Mouse (Mus musculus): Measurements from ENCODE around the gene Zfand3. TPM values are rescaled to one million over a fixed set of nuclear protein-coding genes. Genes with fewer than 3 reads are reported as not detected.

The Zfand3 gene
- polyA plus RNA-seq, 1 experiment from 2014 or later: 40.2 TPM

DNA sequence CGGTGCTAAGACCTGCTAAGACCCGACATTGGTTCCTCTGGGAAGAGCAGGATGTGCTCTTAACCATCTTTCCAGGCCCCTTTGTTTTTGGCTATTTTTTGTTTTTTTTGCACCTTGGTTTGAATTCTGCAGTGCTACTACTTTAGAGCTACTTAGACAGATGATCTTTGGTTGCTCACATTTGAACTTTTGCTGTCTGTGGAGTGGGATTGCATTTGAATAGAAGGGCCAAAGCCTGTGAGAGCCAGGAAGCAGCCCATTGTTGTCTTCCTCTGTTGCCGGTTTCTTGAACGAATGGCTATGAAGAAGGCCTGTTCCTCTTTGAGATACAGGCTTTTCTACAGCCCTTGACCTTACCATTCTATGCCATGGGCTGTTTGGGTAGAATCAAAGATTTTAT is 29.5 kb downstream of the Zfand3 start:
- Histone ChIP-seq H3K27ac (ENCODE audit: low read length) (no peak overlapping the region), H3K9ac (ENCODE audit: low read depth, low read length) (no peak overlapping the region), H3K27me3 (replicated peaks; ENCODE audit: control insufficient read depth, insufficient read depth, low read length) (no peaks in the 10 kb centered on the region), H3K9me3 (ENCODE audit: control insufficient read depth, low read length) (no peaks in the 10 kb centered on the region), H3K4me3 (ENCODE audit: low read length) (no peak overlapping the region), H3K4me1 (ENCODE audit: control insufficient read depth, insufficient read depth, low read length) (peaks cover 10% of the 10 kb centered on the region), H3K36me3 (ENCODE audit: control insufficient read depth, insufficient read depth, low read length) (no peaks in the 10 kb centered on the region), H3K4me2 (ENCODE audit: low read depth, low read length) (no peak overlapping the region)
- ATAC-seq: no peak
- 67% methylated on average over 4 of the region's 4 CpGs for WGBS

DNA sequence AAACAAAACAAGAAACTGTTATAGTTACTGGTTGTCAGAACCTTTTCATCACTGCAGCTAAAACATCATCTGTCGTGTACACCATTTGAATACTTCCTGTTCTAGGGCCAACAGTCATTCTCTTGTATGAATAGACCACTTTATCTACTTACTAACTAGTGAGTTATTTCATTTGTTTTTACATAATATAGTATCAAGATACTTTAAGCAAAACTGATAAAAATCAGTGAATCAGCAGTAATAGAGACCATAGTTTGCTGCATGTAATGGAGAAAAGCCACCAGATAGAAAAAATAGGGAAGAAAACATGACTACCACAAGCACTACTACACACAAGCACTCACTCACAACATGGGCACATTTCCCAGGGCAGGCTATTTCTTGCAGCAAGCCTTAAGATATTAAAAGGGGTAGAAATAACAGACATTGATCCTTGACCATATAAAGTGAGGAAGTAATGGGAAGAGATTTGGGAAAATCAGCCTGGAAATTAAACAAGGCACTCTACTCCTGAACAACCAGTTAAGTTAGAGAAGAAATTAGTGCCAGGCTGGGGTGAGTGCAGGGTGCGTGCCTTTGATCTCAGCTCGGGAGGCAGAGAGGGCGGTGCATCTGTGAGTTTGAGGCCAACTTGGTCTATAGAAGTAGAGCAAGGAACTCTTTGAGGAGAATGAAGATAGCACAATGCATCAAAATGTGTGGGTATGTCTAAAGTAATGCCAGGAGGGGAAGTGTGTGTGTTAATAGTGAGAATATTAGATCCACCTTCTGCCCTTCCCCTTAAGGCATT is 30.9 kb downstream of the Zfand3 start:
- H3K4me2 ChIP-seq (ENCODE audit: low read depth, low read length): no peak overlapping the region
- no peak overlapping the region for H3K27ac ChIP-seq (ENCODE audit: low read length)
- H3K27me3 ChIP-seq (replicated peaks; ENCODE audit: control insufficient read depth, insufficient read depth, low read length): no peaks in the 10 kb centered on the region
- H3K9me3 ChIP-seq (ENCODE audit: control insufficient read depth, low read length): no peaks in the 10 kb centered on the region
- no peak overlapping the region for H3K9ac ChIP-seq (ENCODE audit: low read depth, low read length)
- H3K4me1 ChIP-seq (ENCODE audit: control insufficient read depth, insufficient read depth, low read length): peaks cover 5% of the 10 kb centered on the region
- H3K36me3 ChIP-seq (ENCODE audit: control insufficient read depth, insufficient read depth, low read length): no peaks in the 10 kb centered on the region
- no peak overlapping the region for H3K4me3 ChIP-seq (ENCODE audit: low read length)
- ATAC-seq: no peak
- 53% methylated on average over 4 of the region's 4 CpGs for WGBS

DNA sequence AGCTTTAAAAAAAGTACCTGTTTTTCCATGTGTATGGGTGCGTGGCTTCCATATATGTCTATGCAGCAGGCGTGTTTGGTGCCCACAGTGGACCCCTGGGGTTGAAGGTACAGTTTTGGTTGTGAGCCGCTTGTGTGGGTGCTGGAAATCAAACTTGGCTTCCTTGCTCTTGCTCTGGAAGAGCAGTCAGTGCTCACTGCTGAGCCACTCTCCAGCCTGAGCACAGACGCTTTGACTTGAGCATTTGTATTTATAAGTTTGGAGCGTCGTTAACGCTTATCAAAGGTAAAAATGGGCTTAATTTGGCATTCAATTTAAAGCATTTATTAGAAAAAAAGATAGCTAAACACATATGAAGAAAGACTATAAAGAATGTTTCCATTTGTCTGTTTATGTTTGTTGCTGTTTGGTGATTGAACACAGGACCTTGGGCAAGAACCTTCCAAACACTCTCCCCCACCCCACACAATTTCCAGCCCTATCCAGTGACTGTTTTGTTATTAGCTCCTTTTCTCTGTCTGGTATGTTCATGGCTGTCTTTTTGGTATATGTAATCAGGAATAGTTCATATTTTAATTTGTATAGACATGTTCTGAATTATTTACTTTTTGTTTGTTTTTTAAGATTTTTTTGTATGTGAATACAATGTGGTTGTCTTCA is 38.8 kb downstream of the Zfand3 start:
- ATAC-seq: no peak
- Histone ChIP-seq H3K27ac (ENCODE audit: low read length) (no peak overlapping the region), H3K27me3 (replicated peaks; ENCODE audit: control insufficient read depth, insufficient read depth, low read length) (no peaks in the 10 kb centered on the region), H3K4me2 (ENCODE audit: low read depth, low read length) (no peak overlapping the region), H3K4me3 (ENCODE audit: low read length) (no peak overlapping the region), H3K9ac (ENCODE audit: low read depth, low read length) (no peak overlapping the region), H3K36me3 (ENCODE audit: control insufficient read depth, insufficient read depth, low read length) (no peaks in the 10 kb centered on the region), H3K9me3 (ENCODE audit: control insufficient read depth, low read length) (no peaks in the 10 kb centered on the region), H3K4me1 (ENCODE audit: control insufficient read depth, insufficient read depth, low read length) (peaks cover 4% of the 10 kb centered on the region; the same call in 1 of the 2 replicates)
- 89% methylated on average over 7 of the region's 7 CpGs for WGBS

DNA sequence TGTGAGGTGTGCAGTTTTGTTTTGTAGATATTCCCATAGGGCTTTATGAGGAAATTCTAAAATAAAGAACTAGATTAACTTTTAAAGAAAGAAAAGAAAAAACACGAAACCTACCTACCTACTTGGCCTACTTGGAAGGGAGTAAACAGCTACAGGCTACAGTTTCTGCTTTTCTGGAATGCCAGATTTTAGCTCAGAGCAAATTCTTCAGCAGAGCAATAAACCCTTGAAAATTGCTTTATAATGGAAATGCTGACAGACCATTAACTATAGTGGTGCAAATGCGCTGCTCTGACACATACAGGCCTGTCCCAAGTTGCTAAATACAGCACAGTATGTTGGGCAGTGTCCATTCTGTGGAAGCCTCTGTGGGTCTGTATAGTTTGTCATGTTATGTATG is 40.6 kb downstream of the Zfand3 start:
- no peak overlapping the region for H3K4me2 ChIP-seq (ENCODE audit: low read depth, low read length)
- no peak for ATAC-seq
- no peak overlapping the region for H3K27ac ChIP-seq (ENCODE audit: low read length)
- no peaks in the 10 kb centered on the region for H3K9me3 ChIP-seq (ENCODE audit: control insufficient read depth, low read length)
- whole genome bisulfite sequencing: 63% methylated on average over 2 of the region's 2 CpGs
- H3K36me3 ChIP-seq (ENCODE audit: control insufficient read depth, insufficient read depth, low read length): no peaks in the 10 kb centered on the region
- H3K4me3 ChIP-seq (ENCODE audit: low read length): no peak overlapping the region
- H3K4me1 ChIP-seq (ENCODE audit: control insufficient read depth, insufficient read depth, low read length): peaks cover 13% of the 10 kb centered on the region
- no peak overlapping the region for H3K9ac ChIP-seq (ENCODE audit: low read depth, low read length)
- H3K27me3 ChIP-seq (replicated peaks; ENCODE audit: control insufficient read depth, insufficient read depth, low read length): no peaks in the 10 kb centered on the region

DNA sequence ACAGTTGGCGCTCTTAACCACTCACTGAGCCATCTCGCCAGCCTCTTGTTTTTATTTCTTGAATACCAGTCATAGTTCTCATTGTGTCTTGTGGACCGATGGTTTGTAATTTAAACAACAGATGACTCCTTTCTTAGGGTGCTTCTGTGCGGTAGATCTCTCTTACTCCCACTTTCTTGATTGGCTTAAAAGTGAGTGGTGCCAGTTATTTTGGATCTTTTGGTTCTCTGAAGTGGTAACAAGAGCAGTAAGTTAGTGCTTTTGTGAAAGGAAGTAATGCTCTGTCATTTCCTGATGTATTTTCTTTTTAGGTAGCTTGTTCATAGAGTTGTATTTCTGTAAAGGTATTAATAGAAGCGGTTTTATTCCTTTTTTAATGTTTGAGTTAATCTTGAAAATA is 42.1 kb downstream of the Zfand3 start:
- 87% methylated on average over 5 of the region's 5 CpGs for WGBS
- no peaks in the 10 kb centered on the region for H3K27me3 ChIP-seq (replicated peaks; ENCODE audit: control insufficient read depth, insufficient read depth, low read length)
- H3K4me2 ChIP-seq (ENCODE audit: low read depth, low read length): no peak overlapping the region
- H3K4me3 ChIP-seq (ENCODE audit: low read length): no peak overlapping the region
- no peak for ATAC-seq
- H3K9me3 ChIP-seq (ENCODE audit: control insufficient read depth, low read length): no peaks in the 10 kb centered on the region
- H3K36me3 ChIP-seq (ENCODE audit: control insufficient read depth, insufficient read depth, low read length): no peaks in the 10 kb centered on the region
- H3K4me1 ChIP-seq (ENCODE audit: control insufficient read depth, insufficient read depth, low read length): peaks cover 13% of the 10 kb centered on the region
- H3K9ac ChIP-seq (ENCODE audit: low read depth, low read length): no peak overlapping the region
- H3K27ac ChIP-seq (ENCODE audit: low read length): no peak overlapping the region

DNA sequence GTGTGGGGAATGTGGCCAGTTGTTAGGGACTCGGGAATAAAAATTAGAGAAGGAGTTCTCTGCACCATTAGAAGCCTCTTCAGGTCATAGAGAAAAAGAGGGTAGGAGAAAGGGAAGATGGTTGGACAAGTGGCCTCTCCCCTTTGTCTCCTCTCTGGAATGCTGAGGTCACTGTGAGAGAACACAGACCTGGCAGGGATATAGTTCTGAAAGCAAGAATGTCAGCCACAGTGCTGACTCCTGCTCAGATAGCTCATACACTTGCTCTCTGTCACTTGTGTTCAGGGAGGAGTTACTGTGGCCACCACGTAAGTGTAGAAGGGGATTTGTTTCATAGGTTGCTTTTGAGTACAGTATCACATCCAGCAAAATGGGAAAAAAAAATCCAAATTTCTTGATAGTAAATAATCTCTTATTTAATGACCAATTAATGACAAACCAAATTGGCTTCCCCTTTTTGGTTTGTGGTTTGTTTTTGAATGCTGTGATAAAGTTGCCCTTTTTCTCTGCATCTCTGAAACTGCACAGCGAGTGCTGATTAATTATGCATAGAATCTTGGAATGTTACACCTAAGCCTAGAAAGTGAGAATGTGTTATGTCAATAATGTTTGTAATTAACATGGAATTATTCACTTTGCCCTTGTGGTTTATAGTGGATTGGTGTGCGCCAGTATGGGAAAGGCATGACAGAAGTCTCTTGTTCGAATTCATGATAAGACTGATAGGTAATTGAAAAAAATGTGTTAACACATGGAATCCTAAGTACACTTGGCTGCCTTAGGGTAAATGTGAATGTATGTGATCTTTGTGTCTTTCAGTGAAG is 47.2 kb downstream of the Zfand3 start:
- Histone ChIP-seq H3K36me3 (ENCODE audit: control insufficient read depth, insufficient read depth, low read length) (no peaks in the 10 kb centered on the region), H3K4me2 (ENCODE audit: low read depth, low read length) (no peak overlapping the region), H3K9me3 (ENCODE audit: control insufficient read depth, low read length) (no peaks in the 10 kb centered on the region), H3K4me1 (ENCODE audit: control insufficient read depth, insufficient read depth, low read length) (peaks cover 8% of the 10 kb centered on the region), H3K4me3 (ENCODE audit: low read length) (no peak overlapping the region), H3K27me3 (replicated peaks; ENCODE audit: control insufficient read depth, insufficient read depth, low read length) (no peaks in the 10 kb centered on the region), H3K9ac (ENCODE audit: low read depth, low read length) (no peak overlapping the region), H3K27ac (ENCODE audit: low read length) (no peak overlapping the region)
- 84% methylated on average over 5 of the region's 5 CpGs for WGBS
- ATAC-seq: no peak

DNA sequence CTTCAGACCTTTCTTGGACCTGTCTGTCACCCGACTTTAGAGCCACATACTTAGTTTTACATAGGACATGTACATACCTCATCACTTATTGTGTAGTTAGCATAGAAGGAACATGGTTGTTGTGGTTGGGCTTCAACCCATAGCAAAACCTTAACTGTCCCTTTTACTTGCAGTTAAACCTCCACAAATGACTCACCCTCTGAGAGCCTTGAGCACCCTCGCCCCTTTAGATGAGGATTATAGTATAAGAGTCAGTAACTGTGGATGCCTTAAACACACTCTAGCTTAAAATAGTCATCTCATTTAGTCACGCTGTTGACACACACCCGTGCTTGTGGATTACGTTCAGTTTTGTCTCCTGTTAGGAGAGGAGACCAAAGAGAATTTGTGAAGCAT is 47.8 kb downstream of the Zfand3 start:
- 85% methylated on average over 5 of the region's 5 CpGs for WGBS
- no peaks in the 10 kb centered on the region for H3K36me3 ChIP-seq (ENCODE audit: control insufficient read depth, insufficient read depth, low read length)
- no peak overlapping the region for H3K4me2 ChIP-seq (ENCODE audit: low read depth, low read length)
- peaks cover 8% of the 10 kb centered on the region for H3K4me1 ChIP-seq (ENCODE audit: control insufficient read depth, insufficient read depth, low read length)
- H3K9ac ChIP-seq (ENCODE audit: low read depth, low read length): no peak overlapping the region
- no peaks in the 10 kb centered on the region for H3K9me3 ChIP-seq (ENCODE audit: control insufficient read depth, low read length)
- H3K27ac ChIP-seq (ENCODE audit: low read length): no peak overlapping the region
- no peak for ATAC-seq
- H3K4me3 ChIP-seq (ENCODE audit: low read length): no peak overlapping the region
- no peaks in the 10 kb centered on the region for H3K27me3 ChIP-seq (replicated peaks; ENCODE audit: control insufficient read depth, insufficient read depth, low read length)

DNA sequence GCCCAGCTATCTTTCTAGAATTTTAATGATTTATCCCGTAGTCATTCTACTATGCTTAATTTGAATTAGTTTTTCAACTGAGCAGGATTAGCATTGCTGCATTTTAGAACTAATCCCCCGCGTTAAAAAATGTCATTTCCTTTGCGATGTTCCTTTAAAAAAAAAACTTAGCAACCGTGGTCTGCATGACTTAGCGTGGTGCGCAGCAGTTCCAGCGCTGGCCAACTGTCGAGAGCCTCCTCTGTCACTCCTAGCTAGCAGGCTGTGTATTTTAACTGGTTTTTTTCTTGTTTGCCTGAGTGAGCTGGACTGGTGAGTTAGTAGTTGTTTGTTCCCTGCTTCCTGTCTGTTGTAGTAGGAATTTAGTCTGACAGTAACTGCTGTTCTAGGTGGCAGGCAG is 48.9 kb downstream of the Zfand3 start:
- ATAC-seq: no peak
- whole genome bisulfite sequencing: 65% methylated on average over 9 of the region's 9 CpGs
- no peak overlapping the region for H3K27ac ChIP-seq (ENCODE audit: low read length)
- no peak overlapping the region for H3K4me3 ChIP-seq (ENCODE audit: low read length)
- no peaks in the 10 kb centered on the region for H3K9me3 ChIP-seq (ENCODE audit: control insufficient read depth, low read length)
- H3K4me1 ChIP-seq (ENCODE audit: control insufficient read depth, insufficient read depth, low read length): peaks cover 13% of the 10 kb centered on the region
- no peak overlapping the region for H3K9ac ChIP-seq (ENCODE audit: low read depth, low read length)
- H3K4me2 ChIP-seq (ENCODE audit: low read depth, low read length): no peak overlapping the region
- no peaks in the 10 kb centered on the region for H3K36me3 ChIP-seq (ENCODE audit: control insufficient read depth, insufficient read depth, low read length)
- no peaks in the 10 kb centered on the region for H3K27me3 ChIP-seq (replicated peaks; ENCODE audit: control insufficient read depth, insufficient read depth, low read length)

DNA sequence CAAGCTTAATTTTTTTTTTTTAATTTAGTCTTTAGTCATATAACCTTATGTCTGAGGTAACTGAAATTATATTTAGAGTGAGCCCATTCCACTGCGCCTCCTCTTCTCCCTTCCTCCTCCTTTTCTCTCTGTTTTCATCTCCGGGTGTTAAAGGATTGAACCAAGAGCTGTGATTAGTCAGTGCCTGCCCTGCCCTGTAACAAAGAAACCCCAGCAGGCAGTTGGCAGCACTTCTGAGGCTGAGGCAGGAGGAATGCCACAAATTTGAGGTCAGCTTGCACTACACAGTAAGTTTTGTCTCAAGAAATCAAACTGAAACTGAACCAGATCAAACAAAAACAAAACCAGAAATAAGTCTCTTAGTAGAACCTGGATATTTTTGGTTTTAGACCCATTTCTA is 49.3 kb downstream of the Zfand3 start:
- 87% methylated on average over 2 of the region's 2 CpGs for WGBS
- no peaks in the 10 kb centered on the region for H3K9me3 ChIP-seq (ENCODE audit: control insufficient read depth, low read length)
- no peaks in the 10 kb centered on the region for H3K36me3 ChIP-seq (ENCODE audit: control insufficient read depth, insufficient read depth, low read length)
- H3K27ac ChIP-seq (ENCODE audit: low read length): no peak overlapping the region
- H3K4me2 ChIP-seq (ENCODE audit: low read depth, low read length): no peak overlapping the region
- H3K4me1 ChIP-seq (ENCODE audit: control insufficient read depth, insufficient read depth, low read length): peaks cover 17% of the 10 kb centered on the region
- H3K4me3 ChIP-seq (ENCODE audit: low read length): no peak overlapping the region
- no peak overlapping the region for H3K9ac ChIP-seq (ENCODE audit: low read depth, low read length)
- no peak for ATAC-seq
- no peaks in the 10 kb centered on the region for H3K27me3 ChIP-seq (replicated peaks; ENCODE audit: control insufficient read depth, insufficient read depth, low read length)

Measured in intestine, embryonic 16.5 days (tissue).